Mouse (Mus musculus) frontal cortex, postnatal 10 days (tissue): ENCODE data around the gene Aloxe3.

Source experiments
- DNase-seq, 2 experiments: peaks; one replicate each; pipeline ENCODE4 v3.0.0; 2022; ENCODE audit warnings: low spot score in 2 of 2, mixed read lengths in 1 of 2

The Aloxe3 gene

GRCm38 (mm10) chr11:69123693-69124497 lies 1.8 kb upstream of the Aloxe3 start:
- peak; percentile 78 to 90 for DNase-seq

DNA sequence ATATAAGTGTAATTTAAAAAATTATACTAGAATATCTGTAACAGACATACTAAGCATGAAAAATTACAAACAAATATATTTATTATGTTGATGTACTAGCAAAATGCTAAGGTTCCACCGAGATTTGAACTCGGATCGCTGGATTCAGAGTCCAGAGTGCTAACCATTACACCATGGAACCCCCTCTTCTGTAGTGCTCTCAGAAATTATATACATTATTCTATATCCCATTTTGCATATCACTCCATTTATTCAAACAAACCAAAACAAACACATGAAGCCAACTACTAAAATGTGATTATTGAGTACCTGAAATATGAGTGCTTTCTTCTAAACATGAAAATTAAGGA lies 1.2 kb upstream of the Aloxe3 start:
- DNase-seq = peak in 1 of 2 experiments; percentile 55

DNA sequence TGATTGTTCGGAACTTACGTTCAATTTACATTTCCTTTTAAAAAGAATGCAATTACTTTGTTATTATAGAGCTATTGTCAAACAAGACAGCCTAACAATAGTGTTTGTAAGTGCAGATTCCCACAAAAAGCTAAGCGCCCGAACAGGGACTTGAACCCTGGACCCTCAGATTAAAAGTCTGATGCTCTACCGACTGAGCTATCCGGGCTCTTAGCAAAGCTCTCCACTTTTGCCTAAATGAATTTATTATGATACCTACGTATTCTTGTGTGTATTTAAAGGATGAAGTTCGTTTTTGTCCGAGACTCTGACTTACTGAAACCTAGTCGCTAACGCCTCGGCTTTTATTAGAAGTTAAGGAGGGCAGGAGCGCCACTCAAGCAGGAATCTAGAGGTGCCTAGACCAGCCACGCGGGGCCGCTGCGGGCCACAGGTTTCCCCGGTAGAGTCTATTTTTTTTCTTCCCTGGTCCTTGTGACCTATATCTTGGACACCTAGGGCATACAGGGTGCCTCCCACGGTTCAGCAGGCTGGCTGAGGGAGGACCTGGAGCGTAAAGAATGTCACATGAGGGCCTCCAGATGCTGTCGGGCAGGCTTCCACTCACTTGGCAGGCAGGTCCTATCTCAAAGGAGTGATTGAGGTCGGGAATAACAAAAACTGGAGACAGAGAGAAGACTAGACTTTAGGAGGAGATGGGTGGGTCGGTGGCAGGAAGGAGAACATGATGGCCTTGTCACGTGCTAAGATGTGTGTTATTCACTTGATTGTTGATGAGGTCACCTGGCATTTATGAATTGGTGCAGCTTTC lies 450 bp upstream of the Aloxe3 start:
- DNase-seq = peak in 1 of 2 experiments; percentile 78

GRCm38 (mm10) chr11:69125919-69126705 lies 416 bp downstream of the Aloxe3 start:
- no peak for DNase-seq

- no peak for DNase-seq
Measured at GRCm38 (mm10) chr11:69126706-69127095, 1.0 kb downstream of the Aloxe3 start.

- no peak for DNase-seq
Measured at GRCm38 (mm10) chr11:69128426-69129122, 2.9 kb downstream of the Aloxe3 start.

GRCm38 (mm10) chr11:69133566-69133922 lies 7.8 kb downstream of the Aloxe3 start:
- DNase-seq = no peak

DNA sequence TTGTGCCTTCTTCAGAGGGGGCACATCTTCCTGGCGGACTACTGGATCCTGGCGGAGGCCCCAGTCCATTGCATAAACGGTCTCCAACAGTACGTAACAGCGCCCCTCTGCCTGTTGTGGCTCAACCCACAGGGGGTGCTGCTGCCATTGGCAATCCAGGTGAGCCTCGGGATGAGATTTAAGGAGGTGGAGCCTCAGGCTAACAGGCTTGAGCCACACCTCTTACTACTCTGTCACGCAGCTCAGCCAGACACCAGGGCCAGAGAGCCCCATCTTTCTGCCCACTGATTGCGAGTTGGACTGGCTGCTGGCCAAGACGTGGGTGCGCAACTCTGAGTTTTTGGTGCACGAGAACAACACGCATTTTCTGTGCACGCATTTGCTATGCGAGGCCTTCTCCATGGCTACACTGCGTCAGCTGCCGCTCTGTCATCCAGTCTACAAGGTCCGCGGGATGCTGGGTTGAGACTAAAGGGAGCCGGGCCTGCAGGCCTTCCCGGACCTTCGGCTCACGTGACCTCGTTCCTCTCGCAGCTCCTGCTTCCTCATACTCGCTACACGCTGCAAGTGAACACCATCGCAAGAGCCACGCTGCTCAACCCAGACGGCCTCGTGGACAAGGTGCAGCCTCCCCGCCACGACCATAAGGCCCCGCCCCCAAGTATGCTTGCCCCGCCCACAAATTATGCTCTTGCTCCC lies 8.4 kb downstream of the Aloxe3 start:
- DNase-seq = peak; percentile 71 to 82

- no peak for DNase-seq
Measured at GRCm38 (mm10) chr11:69134622-69134968, 8.9 kb downstream of the Aloxe3 start.

DNA sequence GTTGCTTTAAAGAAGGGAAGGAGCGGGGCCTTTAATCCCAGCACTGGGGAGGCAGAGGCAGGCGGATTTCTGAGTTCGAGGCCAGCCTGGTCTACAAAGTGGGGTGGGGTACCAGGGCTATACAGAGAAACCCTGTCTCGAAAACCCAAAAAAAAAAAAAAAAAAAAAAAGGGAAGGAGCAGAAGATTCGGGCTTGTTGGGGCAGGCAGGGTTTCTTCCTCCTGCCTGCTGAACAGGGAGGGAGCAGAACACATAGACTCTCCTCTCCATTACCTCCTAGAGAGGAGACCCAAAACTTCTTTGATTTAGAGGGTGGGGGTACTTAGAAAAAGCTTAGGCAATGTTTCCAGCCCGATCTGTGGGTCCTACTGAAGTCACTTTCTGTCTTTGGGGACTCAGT lies 9.7 kb downstream of the Aloxe3 start:
- DNase-seq = no peak

GRCm38 (mm10) chr11:69147546-69147945 lies 21.9 kb downstream of the Aloxe3 start:
- no peak for DNase-seq

DNA sequence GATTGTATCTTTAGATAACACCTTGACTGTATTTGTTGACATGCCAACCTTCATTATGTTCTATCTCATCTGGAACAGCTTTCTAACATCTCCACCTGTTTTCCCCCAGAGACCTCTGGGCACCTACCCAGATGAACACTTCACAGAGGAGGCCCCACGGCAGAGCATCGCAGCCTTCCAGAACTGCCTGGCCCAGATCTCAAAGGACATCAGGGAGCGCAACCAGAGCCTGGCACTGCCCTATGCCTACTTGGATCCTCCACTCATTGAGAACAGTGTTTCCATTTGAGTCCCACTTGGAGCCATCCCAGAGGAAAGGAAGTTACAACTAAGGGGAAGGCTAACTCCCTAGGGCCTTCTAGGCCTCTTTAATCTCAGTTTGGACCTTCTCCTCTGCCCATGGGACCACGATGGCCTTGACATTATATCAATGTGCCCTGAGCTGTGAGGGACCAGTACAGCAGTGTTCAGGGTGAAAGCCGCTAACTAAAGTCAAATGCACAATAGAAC lies 22.8 kb downstream of the Aloxe3 start:
- DNase-seq = no peak

DNA sequence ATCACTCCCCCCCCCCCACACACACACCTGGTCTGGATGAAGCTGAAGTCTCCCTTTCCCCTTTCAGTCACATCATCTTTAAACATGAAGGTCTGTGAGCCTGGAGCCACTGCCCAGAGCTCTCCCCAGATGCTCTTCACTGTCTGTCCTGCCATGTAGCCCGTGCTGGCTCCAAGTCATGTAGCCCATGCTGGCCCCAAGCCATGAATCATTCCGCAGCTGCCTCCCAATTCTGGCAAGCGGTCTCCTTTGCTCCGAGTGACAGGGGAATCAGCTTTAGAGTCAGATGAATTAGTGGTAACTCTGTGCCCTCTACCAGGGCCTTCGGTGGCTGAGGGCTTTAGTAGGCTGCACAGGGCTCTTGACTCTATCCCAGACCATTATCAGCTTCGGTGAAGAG lies 24.0 kb downstream of the Aloxe3 start:
- DNase-seq = no peak

DNA sequence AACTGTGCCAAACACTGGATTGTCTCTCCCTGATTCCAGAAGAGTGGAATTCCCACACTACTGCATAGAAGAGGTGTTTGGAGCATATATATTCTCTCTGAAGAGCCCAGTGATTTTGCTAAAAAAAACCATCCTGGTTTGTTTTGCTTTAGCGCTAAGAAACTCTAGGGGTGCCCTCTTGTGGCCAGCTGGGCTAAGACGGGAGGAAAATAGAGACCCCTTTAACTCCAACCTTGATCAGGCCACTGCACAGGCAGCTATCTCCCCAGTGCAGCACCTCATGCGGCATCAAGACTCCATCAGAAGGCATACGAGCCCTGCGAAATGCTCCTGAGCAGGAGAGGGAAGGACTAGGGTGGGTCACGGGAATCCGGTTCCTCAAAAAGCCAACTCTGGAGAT lies 24.7 kb downstream of the Aloxe3 start:
- DNase-seq = peak in 1 of 2 experiments; percentile 61

DNA sequence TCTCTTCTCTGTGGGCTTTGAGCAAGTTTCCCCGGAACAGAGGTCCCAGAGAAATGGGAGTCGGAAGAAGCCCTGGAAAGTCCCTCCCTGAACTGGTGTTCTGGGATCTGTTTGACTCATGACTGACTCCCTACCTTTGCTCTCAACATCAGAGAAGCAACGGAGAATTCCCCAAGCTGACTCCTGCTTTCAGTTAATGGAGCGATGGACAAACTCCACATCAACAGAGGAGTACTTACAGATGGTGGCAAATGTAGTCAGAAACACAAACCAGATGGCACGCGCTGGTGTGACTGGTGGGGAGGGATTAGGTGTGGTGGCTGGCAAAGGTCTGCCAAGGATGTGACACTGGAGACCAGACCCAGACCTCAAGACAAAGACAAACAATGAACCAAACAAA lies 25.3 kb downstream of the Aloxe3 start:
- DNase-seq = no peak

GRCm38 (mm10) chr11:69153831-69154230 lies 28.1 kb downstream of the Aloxe3 start:
- no peak for DNase-seq

DNA sequence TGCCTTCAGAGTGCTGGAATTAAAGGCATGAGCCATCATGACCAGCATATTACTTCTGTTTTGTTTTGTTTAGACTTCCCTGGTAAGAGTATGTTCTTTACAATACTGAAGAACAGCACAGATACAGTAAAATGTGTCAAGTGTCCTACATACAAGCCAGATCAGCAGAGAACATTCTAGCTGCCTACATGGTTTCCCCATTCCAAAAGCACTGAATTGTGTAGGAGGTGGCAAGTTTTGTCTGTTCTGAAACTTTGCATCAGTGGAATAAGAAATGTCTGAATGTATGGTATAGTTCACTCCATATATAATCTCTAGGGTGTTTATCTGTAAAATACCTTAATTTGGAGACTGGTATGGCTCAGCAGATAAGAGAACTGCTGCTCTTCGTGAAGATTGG lies 29.7 kb downstream of the Aloxe3 start:
- DNase-seq = no peak

GRCm38 (mm10) chr11:69156800-69157199 lies 31.1 kb downstream of the Aloxe3 start, which contains the start of gene Alox12b:
Alox12b (plus strand) TSS chr11:69156989.
- no peak for DNase-seq

GRCm38 (mm10) chr11:69169313-69169712 lies 43.6 kb downstream of the Aloxe3 start:
- no peak for DNase-seq

GRCm38 (mm10) chr11:69171626-69172025 lies 45.9 kb downstream of the Aloxe3 start:
- peak in 1 of 2 experiments; percentile 57 for DNase-seq

GRCm38 (mm10) chr11:69172606-69173005 lies 46.9 kb downstream of the Aloxe3 start:
- DNase-seq = no peak
